Mouse (Mus musculus) T-cell, adult 2 months (primary cell): ENCODE data around the gene Fbxl18.

ENCODE experiments used
- DNase-seq: peaks from one replicate; pipeline ENCODE4 v3.0.0; 2022; ENCODE audit warnings: low spot score

Gene Fbxl18

GRCm38 (mm10) chr5:142894918-142895613, at the start of gene Fbxl18:
TSS of gene Fbxl18 (minus strand) at chr5:142895421.
- DNase-seq = peak; percentile 86

- DNase-seq = no peak
Observed at GRCm38 (mm10) chr5:142940393-142940792, 45.2 kb upstream of the Fbxl18 start.

GRCm38 (mm10) chr5:142937956-142938727, 42.9 kb upstream of the Fbxl18 start:
- DNase-seq = peak; percentile 54

GRCm38 (mm10) chr5:142936336-142936719, 41.1 kb upstream of the Fbxl18 start:
- DNase-seq = peak; percentile 78

GRCm38 (mm10) chr5:142935642-142936335, 40.6 kb upstream of the Fbxl18 start:
- DNase-seq = peak; percentile 49

- DNase-seq = no peak
Observed at GRCm38 (mm10) chr5:142932731-142933130, 37.5 kb upstream of the Fbxl18 start.

- peak; percentile 72 for DNase-seq
Observed at GRCm38 (mm10) chr5:142932084-142932685, 37.0 kb upstream of the Fbxl18 start.

GRCm38 (mm10) chr5:142931241-142931745, 36.1 kb upstream of the Fbxl18 start:
- DNase-seq = no peak

- DNase-seq = no peak
Observed at GRCm38 (mm10) chr5:142929400-142929752, 34.2 kb upstream of the Fbxl18 start.

GRCm38 (mm10) chr5:142928749-142929399, 33.7 kb upstream of the Fbxl18 start:
- DNase-seq = peak; percentile 78

- DNase-seq = no peak
Observed at GRCm38 (mm10) chr5:142927341-142927930, 32.2 kb upstream of the Fbxl18 start.

- DNase-seq = peak; percentile 32
Observed at GRCm38 (mm10) chr5:142926940-142927228, 31.7 kb upstream of the Fbxl18 start.

- DNase-seq = peak; percentile 28
Observed at GRCm38 (mm10) chr5:142926204-142926939, 31.2 kb upstream of the Fbxl18 start.

GRCm38 (mm10) chr5:142924336-142924959, 29.2 kb upstream of the Fbxl18 start:
- no peak for DNase-seq

GRCm38 (mm10) chr5:142923781-142924180, 28.6 kb upstream of the Fbxl18 start:
- no peak for DNase-seq

- DNase-seq = no peak
Observed at GRCm38 (mm10) chr5:142922251-142922650, 27.0 kb upstream of the Fbxl18 start.

- no peak for DNase-seq
Observed at GRCm38 (mm10) chr5:142921074-142921459, 25.8 kb upstream of the Fbxl18 start.

- peak; percentile 95 for DNase-seq
Observed at GRCm38 (mm10) chr5:142920311-142921073, 25.3 kb upstream of the Fbxl18 start.

- DNase-seq = no peak
Observed at GRCm38 (mm10) chr5:142917402-142917801, 22.2 kb upstream of the Fbxl18 start.

GRCm38 (mm10) chr5:142916593-142916992, 21.4 kb upstream of the Fbxl18 start:
- DNase-seq = no peak
